Mouse (Mus musculus): ENCODE measurements at regions not wholly inside any gene's neighbourhood (a gene's known extent, or its start where the extent isn't known, plus 50 kb on each side); places are given as distances from the start of the nearest gene placed in this dataset.

- Histone ChIP-seq H3K9ac (ENCODE audit: low read depth, low read length) (no peak overlapping the region), H3K36me3 (ENCODE audit: control insufficient read depth, insufficient read depth, low read length) (no peaks in the 10 kb centered on the region), H3K27ac (no peak overlapping the region), H3K27me3 (ENCODE audit: control insufficient read depth, insufficient read depth, low read length) (no peaks in the 10 kb centered on the region), H3K79me2 (replicated peaks; ENCODE audit: control insufficient read depth, insufficient read depth, low read length) (no peaks in the 10 kb centered on the region), H3K4me1 (ENCODE audit: control insufficient read depth, insufficient read depth, low read length) (no peaks in the 10 kb centered on the region), H3K4me3 (no peak overlapping the region)
- 68% methylated on average over 6 of the region's 6 CpGs for WGBS
- intact Hi-C loops (cut with DNase I): no loop called here
- no peak for DNase-seq
- no peak for TF ChIP-seq EP300 (IDR thresholded peaks at IDR 0.05; ENCODE audit: insufficient read depth, low read depth, low read length)
Measured at GRCm38 (mm10) chr7:96017112-96017884, 153.7 kb upstream of the Tenm4 start.

- intact Hi-C loops (cut with DNase I): no loop called here
- H3K79me2 ChIP-seq (replicated peaks; ENCODE audit: control insufficient read depth, insufficient read depth, low read length): no peaks in the 10 kb centered on the region
- no peaks in the 10 kb centered on the region for H3K4me1 ChIP-seq (ENCODE audit: control insufficient read depth, insufficient read depth, low read length)
- no peak overlapping the region for H3K9ac ChIP-seq (ENCODE audit: low read depth, low read length)
- H3K27ac ChIP-seq: no peak overlapping the region
- WGBS: 90% methylated on average over 3 of the region's 3 CpGs
- DNase-seq: no peak
- no peaks in the 10 kb centered on the region for H3K27me3 ChIP-seq (ENCODE audit: control insufficient read depth, insufficient read depth, low read length)
- H3K36me3 ChIP-seq (ENCODE audit: control insufficient read depth, insufficient read depth, low read length): no peaks in the 10 kb centered on the region
- TF ChIP-seq CTCF (IDR thresholded peaks at IDR 0.05): peak; percentile 30
- TF ChIP-seq EP300 (IDR thresholded peaks at IDR 0.05; ENCODE audit: insufficient read depth, low read depth, low read length): no peak
- H3K4me3 ChIP-seq: no peak overlapping the region
Measured at GRCm38 (mm10) chr7:96024048-96024447, 147.0 kb upstream of the Tenm4 start.

GRCm38 (mm10) chr7:96026781-96027418 is 144.1 kb upstream of the Tenm4 start:
- intact Hi-C loops (cut with DNase I): no loop called here
- H3K9ac ChIP-seq (ENCODE audit: low read depth, low read length): no peak overlapping the region
- 82% methylated on average over 6 of the region's 6 CpGs for WGBS

GRCm38 (mm10) chr7:96033636-96034035 is 137.4 kb upstream of the Tenm4 start:
- no peak for TF ChIP-seq POLR2A (IDR thresholded peaks at IDR 0.05; ENCODE audit: insufficient read depth, low read depth, low read length)
- H3K79me2 ChIP-seq (replicated peaks; ENCODE audit: control insufficient read depth, insufficient read depth, low read length): no peaks in the 10 kb centered on the region
- WGBS: 82% methylated on average over 4 of the region's 4 CpGs

More at GRCm38 (mm10) chr7:96026781-96027418, 144.1 kb upstream of the Tenm4 start:
- Histone ChIP-seq H3K36me3 (ENCODE audit: control insufficient read depth, insufficient read depth, low read length) (no peaks in the 10 kb centered on the region), H3K79me2 (replicated peaks; ENCODE audit: control insufficient read depth, insufficient read depth, low read length) (no peaks in the 10 kb centered on the region), H3K27me3 (ENCODE audit: control insufficient read depth, insufficient read depth, low read length) (no peaks in the 10 kb centered on the region), H3K27ac (no peak overlapping the region), H3K4me3 (no peak overlapping the region), H3K4me1 (ENCODE audit: control insufficient read depth, insufficient read depth, low read length) (no peaks in the 10 kb centered on the region)
- no peak for DNase-seq
- TF ChIP-seq POLR2A (IDR thresholded peaks at IDR 0.05; ENCODE audit: insufficient read depth, low read depth, low read length): no peak
- no peak for TF ChIP-seq CTCF (IDR thresholded peaks at IDR 0.05)

GRCm38 (mm10) chr7:96035456-96035855 is 135.6 kb upstream of the Tenm4 start:
- intact Hi-C loops (cut with DNase I): no loop called here
- no peak overlapping the region for H3K27ac ChIP-seq

More at GRCm38 (mm10) chr7:96033636-96034035, 137.4 kb upstream of the Tenm4 start:
- Histone ChIP-seq H3K4me1 (ENCODE audit: control insufficient read depth, insufficient read depth, low read length) (no peaks in the 10 kb centered on the region), H3K36me3 (ENCODE audit: control insufficient read depth, insufficient read depth, low read length) (no peaks in the 10 kb centered on the region), H3K9ac (ENCODE audit: low read depth, low read length) (no peak overlapping the region), H3K4me3 (no peak overlapping the region), H3K27ac (no peak overlapping the region), H3K27me3 (ENCODE audit: control insufficient read depth, insufficient read depth, low read length) (no peaks in the 10 kb centered on the region)
- no peak for DNase-seq
- intact Hi-C loops (cut with DNase I): no loop called here

GRCm38 (mm10) chr7:96039628-96040027 is 131.4 kb upstream of the Tenm4 start:
- no peak overlapping the region for H3K4me3 ChIP-seq
- no peak overlapping the region for H3K9ac ChIP-seq (ENCODE audit: low read depth, low read length)
- no peak for TF ChIP-seq POLR2A (IDR thresholded peaks at IDR 0.05; ENCODE audit: insufficient read depth, low read depth, low read length)
- TF ChIP-seq EP300 (IDR thresholded peaks at IDR 0.05; ENCODE audit: insufficient read depth, low read depth, low read length): no peak
- no peak for TF ChIP-seq CTCF (IDR thresholded peaks at IDR 0.05)
- H3K27me3 ChIP-seq (ENCODE audit: control insufficient read depth, insufficient read depth, low read length): no peaks in the 10 kb centered on the region
- 78% methylated on average over 6 of the region's 6 CpGs for WGBS
- H3K79me2 ChIP-seq (replicated peaks; ENCODE audit: control insufficient read depth, insufficient read depth, low read length): no peaks in the 10 kb centered on the region
- H3K4me1 ChIP-seq (ENCODE audit: control insufficient read depth, insufficient read depth, low read length): no peaks in the 10 kb centered on the region
- intact Hi-C loops (cut with DNase I): no loop called here
- DNase-seq: no peak
- H3K27ac ChIP-seq: no peak overlapping the region
- H3K36me3 ChIP-seq (ENCODE audit: control insufficient read depth, insufficient read depth, low read length): no peaks in the 10 kb centered on the region

More at GRCm38 (mm10) chr7:96035456-96035855, 135.6 kb upstream of the Tenm4 start:
- no peaks in the 10 kb centered on the region for H3K27me3 ChIP-seq (ENCODE audit: control insufficient read depth, insufficient read depth, low read length)
- DNase-seq: no peak
- no peaks in the 10 kb centered on the region for H3K36me3 ChIP-seq (ENCODE audit: control insufficient read depth, insufficient read depth, low read length)
- H3K79me2 ChIP-seq (replicated peaks; ENCODE audit: control insufficient read depth, insufficient read depth, low read length): no peaks in the 10 kb centered on the region
- H3K4me3 ChIP-seq: no peak overlapping the region
- 37% methylated on average over 2 of the region's 2 CpGs for WGBS
- no peak overlapping the region for H3K9ac ChIP-seq (ENCODE audit: low read depth, low read length)
- H3K4me1 ChIP-seq (ENCODE audit: control insufficient read depth, insufficient read depth, low read length): no peaks in the 10 kb centered on the region
- TF ChIP-seq EP300 (IDR thresholded peaks at IDR 0.05; ENCODE audit: insufficient read depth, low read depth, low read length) (no peak), POLR2A (IDR thresholded peaks at IDR 0.05; ENCODE audit: insufficient read depth, low read depth, low read length) (no peak), CTCF (IDR thresholded peaks at IDR 0.05) (no peak)
